Mouse (Mus musculus) CH12.LX (cell line): ENCODE measurements around the gene Fam227a.

ENCODE experiments used
- CTCF ChIP-seq, 2 experiments: IDR thresholded peaks in 1 of 2; conservative IDR thresholded peaks in 1 of 2; 2 replicates each; pipeline ENCODE4 v1.5.1; 2011 to 2012; ENCODE audit warnings: low read depth in 2 of 2, low read length in 2 of 2, improper control_type of control experiment in 1 of 2, inconsistent platforms in 1 of 2, mild to moderate bottlenecking in 1 of 2, moderate library complexity in 1 of 2
- ETS1 ChIP-seq: conservative IDR thresholded peaks from 2 replicates; pipeline ENCODE4 v1.6.1; 2012; ENCODE audit warnings: low read depth, mild to moderate bottlenecking, inconsistent platforms, low read length, improper control_type of control experiment, moderate library complexity
- JUND ChIP-seq: conservative IDR thresholded peaks from 2 replicates; pipeline ENCODE4 v1.6.1; 2011; ENCODE audit warnings: low read depth, low read length, improper control_type of control experiment
- MAX ChIP-seq: IDR thresholded peaks from 2 replicates; pipeline ENCODE4 v1.6.1; 2011; ENCODE audit warnings: low read length, improper control_type of control experiment
- PAX5 ChIP-seq: IDR thresholded peaks from 2 replicates; pipeline ENCODE4 v1.6.1; 2012; ENCODE audit warnings: low read length, inconsistent platforms, mixed read lengths
- POLR2A ChIP-seq: IDR thresholded peaks from 2 replicates; pipeline ENCODE4 v1.6.1; 2011; ENCODE audit warnings: low read depth, mild to moderate bottlenecking, improper control_type of control experiment, low read length
- RAD21 ChIP-seq: IDR thresholded peaks from 2 replicates; pipeline ENCODE4 v1.6.1; 2011; ENCODE audit warnings: low read depth, mild to moderate bottlenecking, low read length, improper control_type of control experiment, moderate library complexity
- UBTF ChIP-seq: IDR thresholded peaks from 2 replicates; pipeline ENCODE4 v1.6.1; 2012; ENCODE audit warnings: low read depth, mild to moderate bottlenecking, inconsistent platforms, low read length, improper control_type of control experiment, moderate library complexity
- USF1 ChIP-seq: IDR thresholded peaks from 2 replicates; pipeline ENCODE4 v1.6.1; 2014; ENCODE audit warnings: low read depth, mild to moderate bottlenecking, inconsistent platforms, low read length, improper control_type of control experiment
- ZNF384 ChIP-seq: IDR thresholded peaks from 2 replicates; pipeline ENCODE4 v1.6.1; 2012; ENCODE audit warnings: low read depth, low read length, improper control_type of control experiment, inconsistent platforms

DNA sequence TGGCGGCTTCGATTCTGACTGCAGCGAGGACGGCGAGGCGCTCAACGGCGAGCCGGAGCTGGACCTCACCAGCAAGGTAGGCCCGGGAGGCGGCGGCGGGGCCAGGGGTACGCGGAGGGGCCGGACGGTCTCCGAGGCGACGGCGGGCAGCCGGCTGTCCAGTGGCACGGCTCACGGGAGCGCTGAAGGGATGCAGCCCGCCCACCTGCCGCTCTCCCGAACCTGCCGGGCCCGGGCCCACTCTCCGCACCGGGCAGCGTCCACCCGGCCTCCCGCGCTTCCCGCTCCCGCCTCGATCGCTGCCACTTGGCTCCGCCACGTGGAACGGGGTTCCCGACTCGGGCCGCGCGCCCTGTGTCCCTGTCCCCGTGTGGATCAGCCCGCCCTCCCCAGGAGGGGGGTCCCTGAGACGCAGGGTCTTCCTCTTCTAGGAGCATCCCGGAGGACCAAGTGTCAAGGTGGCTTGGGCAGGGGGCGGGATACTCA, 32.3 kb upstream of the Fam227a start:
- TF ChIP-seq ZNF384 (no peak), USF1 (no peak), ETS1 (no peak), RAD21 (no peak), CTCF (conservative IDR thresholded peaks at IDR 0.05 in 1 of 2, IDR thresholded peaks at IDR 0.05 in 1 of 2; ENCODE audit: low read depth in 2 of 2, low read length in 2 of 2) (no peak), MAX (peak; percentile 32; the same call in 1 of the 2 replicates), UBTF (peak; percentile 64; the same call in 1 of the 2 replicates), POLR2A (no peak), PAX5 (no peak), JUND (no peak)
